Mouse (Mus musculus) CD4-positive, CD25-positive, alpha-beta regulatory T cell, adult 4 months (primary cell): ENCODE data around the gene Plekho1. TPM values are rescaled to one million over a fixed set of nuclear protein-coding genes. Genes with fewer than 3 reads are reported as not detected.

Source experiments
- ATAC-seq: one replicate; pipeline ENCODE4 v1.8.0; 2017
- polyA plus RNA-seq, 2 experiments: library from polyadenylated mRNA; unstranded; fragments of 100-300 nt; shearing (Covaris generic); gene quantifications; one replicate each; pipeline ENCODE4 v1.2.1; 2017

Gene Plekho1
- polyA plus RNA-seq, 2 experiments from 2014 or later: 9.8 to 10.1 TPM

DNA sequence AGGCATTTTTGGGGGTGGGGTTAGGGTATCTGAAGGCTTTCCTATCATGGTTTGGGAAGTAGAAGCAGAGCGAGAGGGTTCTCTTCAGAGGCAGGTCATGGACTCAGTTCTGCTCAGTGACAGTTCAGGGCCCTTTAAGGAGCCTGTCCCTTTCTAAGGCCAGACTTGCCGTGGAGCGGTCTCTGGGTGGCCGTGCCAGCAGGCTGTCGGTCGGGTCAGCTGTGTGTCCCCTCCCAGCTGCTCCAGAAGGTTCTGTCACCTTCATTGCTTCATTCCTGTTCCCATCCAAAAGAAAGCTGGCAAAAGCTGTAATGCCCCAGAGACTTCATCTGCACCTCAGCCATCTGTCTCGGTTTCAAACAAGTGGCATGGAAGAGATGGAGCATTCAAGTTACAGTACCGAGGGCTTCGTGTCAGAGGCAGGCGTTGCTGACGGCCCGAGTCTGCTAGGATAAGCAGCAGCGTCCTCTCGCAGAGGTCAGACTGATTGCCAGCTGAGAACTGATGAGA is 50.0 kb downstream of the Plekho1 start:
- ATAC-seq: no peak

DNA sequence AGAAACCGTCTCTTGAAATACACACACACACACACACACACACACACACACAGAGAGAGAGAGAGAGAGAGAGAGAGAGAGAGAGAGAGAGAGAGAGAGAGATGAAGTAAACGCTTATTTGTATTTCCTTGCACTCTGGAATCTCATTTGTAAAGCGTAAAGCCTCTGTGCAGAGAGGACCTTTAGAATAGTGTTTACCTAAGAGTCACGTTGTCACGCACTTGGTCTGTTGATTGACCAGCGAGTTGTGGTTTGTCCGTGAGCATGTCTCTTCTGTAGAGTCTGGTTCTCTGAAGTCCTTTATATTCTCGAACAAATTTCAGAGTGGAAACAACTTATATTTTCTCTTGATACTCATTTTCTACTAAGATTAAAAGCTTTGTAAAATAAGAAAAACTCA is 51.1 kb downstream of the Plekho1 start:
- no peak for ATAC-seq

DNA sequence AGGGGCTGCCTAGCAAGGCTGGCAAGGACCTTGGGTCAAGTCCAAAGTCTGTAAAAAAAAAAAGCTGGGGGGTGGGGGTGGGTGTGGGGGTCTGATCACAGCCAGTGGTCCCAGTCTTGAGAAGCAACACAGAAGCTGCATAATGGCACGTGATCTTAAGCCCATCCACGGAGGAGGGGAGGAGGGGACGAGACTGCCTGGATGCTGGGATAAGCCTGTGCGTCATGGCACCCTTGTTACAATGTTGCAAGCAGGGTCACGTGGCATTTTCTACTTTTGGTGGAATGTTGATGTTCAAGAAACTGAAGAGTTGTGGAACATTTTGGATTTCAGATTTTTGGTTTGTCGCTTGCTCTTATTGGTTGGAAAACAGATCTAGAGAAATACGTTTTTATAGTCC is 52.6 kb downstream of the Plekho1 start:
- ATAC-seq: no peak

DNA sequence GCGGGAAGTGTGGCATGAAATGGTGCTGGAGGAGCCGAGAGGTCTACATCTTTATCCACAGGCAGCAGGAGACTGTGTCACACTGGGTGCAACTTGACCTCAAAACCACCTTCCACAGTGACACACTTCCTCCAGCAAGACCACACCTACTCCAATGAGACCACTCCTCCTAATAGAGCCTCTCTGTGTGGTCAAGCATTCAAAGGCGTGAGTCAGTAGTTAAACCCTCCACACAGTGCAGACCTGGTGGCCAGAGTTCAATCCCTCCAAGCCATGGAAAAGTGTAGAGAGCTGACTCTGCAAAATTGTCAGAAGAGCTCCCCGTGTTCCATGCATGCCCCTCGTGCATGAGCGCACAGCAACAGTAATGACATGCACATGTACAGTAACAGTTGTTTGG is 53.1 kb downstream of the Plekho1 start:
- no peak for ATAC-seq

DNA sequence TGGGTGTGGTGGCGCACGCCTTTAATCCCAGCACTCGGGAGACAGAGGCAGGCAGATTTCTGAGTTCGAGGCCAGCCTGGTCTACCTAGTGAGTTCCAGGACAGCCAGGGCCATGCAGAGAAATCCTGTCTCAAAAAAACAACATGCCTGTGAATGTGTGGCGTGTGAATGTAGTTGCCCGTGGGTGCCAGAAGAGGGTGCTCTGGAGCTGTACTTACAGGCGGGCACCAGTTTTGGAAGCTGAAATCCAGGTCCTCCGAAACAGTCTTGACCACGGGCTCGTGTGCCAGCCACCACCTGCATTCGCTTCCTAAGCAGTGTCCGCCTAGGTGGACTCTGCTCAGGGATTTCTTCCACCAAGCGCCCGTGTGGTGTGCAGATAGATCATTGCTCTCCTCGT is 57.0 kb downstream of the Plekho1 start:
- ATAC-seq: no peak

Other genes starting within 250 kb of the Plekho1 start
- 100 to 1,000 TPM in 1 of 2 experiments, 10 to 100 TPM in 1; 88.1 to 108 TPM for gene Tars2, start 235.8 kb downstream of the Plekho1 start, polyA plus RNA-seq
- 10 to 100 TPM; 26.8 to 29.4 TPM for gene Rprd2, start 177.1 kb downstream of the Plekho1 start, polyA plus RNA-seq
- gene Prpf3, start 140.1 kb downstream of the Plekho1 start, polyA plus RNA-seq: 10 to 100 TPM; 49.1 to 56.5 TPM
- 100 to 1,000 TPM; 296 to 307 TPM for gene Mrps21, start 124.5 kb downstream of the Plekho1 start, polyA plus RNA-seq
- gene Ciart, start 113.8 kb downstream of the Plekho1 start, polyA plus RNA-seq: 1 to 10 TPM; 9.1 to 9.7 TPM
- gene BC028528, start 104.0 kb downstream of the Plekho1 start, polyA plus RNA-seq: 1 to 10 TPM; 1.0 to 3.3 TPM
- gene Aph1a, start 102.0 kb downstream of the Plekho1 start, polyA plus RNA-seq: 10 to 100 TPM; 14.8 to 19.9 TPM
- under 1 TPM in 1 of 2 experiments, not detected in 1; 0.39 TPM for gene Car14, start 91.3 kb downstream of the Plekho1 start, polyA plus RNA-seq
- 100 to 1,000 TPM; 162 to 241 TPM for gene Anp32e, start 66.8 kb downstream of the Plekho1 start, polyA plus RNA-seq
- 10 to 100 TPM; 22.2 to 24.3 TPM for gene Vps45, start 62.5 kb upstream of the Plekho1 start, polyA plus RNA-seq
- 10 to 100 TPM in 1 of 2 experiments, 1 to 10 TPM in 1; 9.1 to 13.3 TPM for gene Otud7b, start 108.5 kb upstream of the Plekho1 start, polyA plus RNA-seq
- 1 to 10 TPM; 2.3 to 2.4 TPM for gene Mtmr11, start 166.0 kb upstream of the Plekho1 start, polyA plus RNA-seq
- gene Sf3b4, start 176.3 kb upstream of the Plekho1 start, polyA plus RNA-seq: 10 to 100 TPM; 53.4 to 58.5 TPM
- 1 to 10 TPM in 1 of 2 experiments, under 1 TPM in 1; 0.80 to 2.0 TPM for gene Sv2a, start 185.2 kb upstream of the Plekho1 start, polyA plus RNA-seq
- 10 to 100 TPM; 30.5 to 33.8 TPM for gene Bola1, start 223.7 kb upstream of the Plekho1 start, polyA plus RNA-seq
- gene Hist2h2ab, start 223.9 kb upstream of the Plekho1 start, polyA plus RNA-seq: not detected
- 1 to 10 TPM; 5.5 to 5.8 TPM for gene Hist2h2ac, start 224.9 kb upstream of the Plekho1 start, polyA plus RNA-seq
- 1 to 10 TPM; 1.6 to 2.6 TPM for gene Hist2h2be, start 225.1 kb upstream of the Plekho1 start, polyA plus RNA-seq
- gene Hist2h3c2, start 243.1 kb upstream of the Plekho1 start, polyA plus RNA-seq: not detected
- 10 to 100 TPM; 32.4 to 55.4 TPM for gene Hist2h2aa2, start 244.3 kb upstream of the Plekho1 start, polyA plus RNA-seq
- 10 to 100 TPM in 1 of 2 experiments, not detected in 1; 21.7 TPM for gene Hist2h2aa1, start 249.5 kb upstream of the Plekho1 start, polyA plus RNA-seq